Mouse (Mus musculus): ENCODE measurements around the gene 0610030E20Rik. TPM values are rescaled to one million over a fixed set of nuclear protein-coding genes. Genes with fewer than 3 reads are reported as not detected.

Gene 0610030E20Rik
- total and polyA plus RNA-seq, 2 experiments from 2014 or later: 12.3 to 15.2 TPM

DNA sequence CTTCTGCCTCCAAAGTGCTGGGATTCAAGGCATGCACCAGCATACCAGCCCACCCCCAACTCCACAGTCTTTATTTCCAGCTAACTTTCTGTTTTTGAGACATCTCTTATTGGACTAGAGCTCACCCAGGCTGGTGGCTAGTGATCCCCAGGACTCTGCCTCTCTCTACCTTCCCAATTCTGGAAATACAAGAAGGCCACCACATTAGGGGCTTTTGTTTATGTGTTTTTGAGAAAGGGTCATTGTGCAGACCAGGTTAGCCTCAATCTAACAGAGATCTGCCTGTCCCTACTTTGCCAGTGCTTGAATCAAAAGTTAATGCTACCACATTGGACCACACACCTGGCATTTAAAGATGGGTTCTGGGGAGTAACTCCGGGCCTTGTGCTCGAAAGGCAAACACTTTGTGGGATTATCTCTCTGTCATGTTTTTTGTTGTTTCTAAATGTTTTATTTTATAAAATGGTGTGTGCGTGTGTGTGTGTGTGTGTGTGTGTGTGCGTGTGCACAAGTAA, 20.4 kb downstream of the 0610030E20Rik start:
- WGBS: 77% methylated on average over 4 of the region's 4 CpGs
- no peaks in the 10 kb centered on the region for H3K27me3 ChIP-seq (ENCODE audit: insufficient read depth, low read length)
- no peak overlapping the region for H3K9ac ChIP-seq (replicated peaks; ENCODE audit: low read length)
- no peaks in the 10 kb centered on the region for H3K4me1 ChIP-seq (ENCODE audit: insufficient read depth, low read length)
- H3K27ac ChIP-seq: no peak overlapping the region
- ATAC-seq: no peak
- no peak overlapping the region for H3K4me3 ChIP-seq (ENCODE audit: low read length)
- DNase-seq (ENCODE audit: low spot score): no peak
- no peaks in the 10 kb centered on the region for H3K9me3 ChIP-seq (ENCODE audit: low read length)
- no peaks in the 10 kb centered on the region for H3K36me3 ChIP-seq (ENCODE audit: insufficient read depth, low read length)
- no peak for TF ChIP-seq CTCF (IDR thresholded peaks at IDR 0.05; ENCODE audit: low read depth)
- no peak overlapping the region for H3K4me2 ChIP-seq (ENCODE audit: low read depth, low read length)

- Histone ChIP-seq H3K9me3 (ENCODE audit: low read length) (no peaks in the 10 kb centered on the region), H3K4me2 (ENCODE audit: low read depth, low read length) (no peak overlapping the region), H3K4me3 (ENCODE audit: low read length) (no peak overlapping the region), H3K36me3 (ENCODE audit: insufficient read depth, low read length) (no peaks in the 10 kb centered on the region), H3K27ac (no peak overlapping the region), H3K27me3 (ENCODE audit: insufficient read depth, low read length) (no peaks in the 10 kb centered on the region), H3K4me1 (ENCODE audit: insufficient read depth, low read length) (no peaks in the 10 kb centered on the region), H3K9ac (replicated peaks; ENCODE audit: low read length) (no peak overlapping the region)
- peak; percentile 30; the same call in 1 of the 2 replicates for TF ChIP-seq CTCF (IDR thresholded peaks at IDR 0.05; ENCODE audit: low read depth)
- DNase-seq (ENCODE audit: low spot score) (no peak), ATAC-seq (no peak)
- WGBS: 86% methylated on average over 4 of the region's 4 CpGs
Observed at GRCm38 (mm10) chr6:72369557-72369956, 22.4 kb downstream of the 0610030E20Rik start.

- no peak overlapping the region for H3K4me2 ChIP-seq (ENCODE audit: low read depth, low read length)
- no peak overlapping the region for H3K4me3 ChIP-seq (ENCODE audit: low read length)
- no peaks in the 10 kb centered on the region for H3K4me1 ChIP-seq (ENCODE audit: insufficient read depth, low read length)
- no peak for ATAC-seq
- no peak for DNase-seq (ENCODE audit: low spot score)
- no peak for TF ChIP-seq CTCF (IDR thresholded peaks at IDR 0.05; ENCODE audit: low read depth)
- 81% methylated on average over 12 of the region's 12 CpGs for WGBS
- no peaks in the 10 kb centered on the region for H3K27me3 ChIP-seq (ENCODE audit: insufficient read depth, low read length)
- H3K9me3 ChIP-seq (ENCODE audit: low read length): no peaks in the 10 kb centered on the region
- H3K9ac ChIP-seq (replicated peaks; ENCODE audit: low read length): no peak overlapping the region
- H3K27ac ChIP-seq: no peak overlapping the region
- no peaks in the 10 kb centered on the region for H3K36me3 ChIP-seq (ENCODE audit: insufficient read depth, low read length)
Observed at GRCm38 (mm10) chr6:72370091-72370490, 23.0 kb downstream of the 0610030E20Rik start.

GRCm38 (mm10) chr6:72371147-72371546, 24.0 kb downstream of the 0610030E20Rik start:
- no peak overlapping the region for H3K4me2 ChIP-seq (ENCODE audit: low read depth, low read length)
- WGBS: 54% methylated on average over 5 of the region's 5 CpGs
- no peaks in the 10 kb centered on the region for H3K36me3 ChIP-seq (ENCODE audit: insufficient read depth, low read length)
- TF ChIP-seq CTCF (IDR thresholded peaks at IDR 0.05; ENCODE audit: low read depth): no peak
- H3K4me1 ChIP-seq (ENCODE audit: insufficient read depth, low read length): no peaks in the 10 kb centered on the region
- H3K27ac ChIP-seq: no peak overlapping the region
- no peaks in the 10 kb centered on the region for H3K27me3 ChIP-seq (ENCODE audit: insufficient read depth, low read length)
- H3K9ac ChIP-seq (replicated peaks; ENCODE audit: low read length): no peak overlapping the region
- DNase-seq (ENCODE audit: low spot score) (no peak), ATAC-seq (no peak)
- H3K9me3 ChIP-seq (ENCODE audit: low read length): no peaks in the 10 kb centered on the region
- no peak overlapping the region for H3K4me3 ChIP-seq (ENCODE audit: low read length)

GRCm38 (mm10) chr6:72371571-72371970, 24.5 kb downstream of the 0610030E20Rik start:
- TF ChIP-seq CTCF (IDR thresholded peaks at IDR 0.05; ENCODE audit: low read depth): no peak
- Histone ChIP-seq H3K36me3 (ENCODE audit: insufficient read depth, low read length) (no peaks in the 10 kb centered on the region), H3K9ac (replicated peaks; ENCODE audit: low read length) (no peak overlapping the region), H3K4me1 (ENCODE audit: insufficient read depth, low read length) (no peaks in the 10 kb centered on the region), H3K9me3 (ENCODE audit: low read length) (no peaks in the 10 kb centered on the region), H3K27me3 (ENCODE audit: insufficient read depth, low read length) (no peaks in the 10 kb centered on the region), H3K4me2 (ENCODE audit: low read depth, low read length) (no peak overlapping the region), H3K27ac (no peak overlapping the region), H3K4me3 (ENCODE audit: low read length) (no peak overlapping the region)
- WGBS: 22% methylated on average over 1 of the region's 1 CpGs
- ATAC-seq (no peak), DNase-seq (ENCODE audit: low spot score) (no peak)

DNA sequence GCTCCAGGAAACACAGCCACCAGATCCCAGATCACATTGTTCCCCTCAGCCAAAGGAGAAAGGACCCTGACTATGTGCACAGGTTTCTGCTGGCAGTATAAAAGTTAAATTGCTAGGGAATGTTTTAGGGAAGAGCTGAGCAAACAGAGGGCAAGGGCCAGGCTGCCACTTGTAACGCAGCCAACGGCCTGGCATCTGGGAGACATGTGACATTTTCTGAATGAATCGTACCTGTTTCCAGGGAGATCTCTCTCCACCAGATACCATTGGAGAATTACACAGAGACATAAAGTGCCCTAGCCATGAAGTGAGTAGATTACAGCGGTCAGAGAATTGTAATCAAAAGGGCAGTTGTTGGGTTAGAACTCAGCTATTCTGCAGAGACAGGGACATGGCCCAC, 26.1 kb downstream of the 0610030E20Rik start:
- H3K4me2 ChIP-seq (ENCODE audit: low read depth, low read length): no peak overlapping the region

DNA sequence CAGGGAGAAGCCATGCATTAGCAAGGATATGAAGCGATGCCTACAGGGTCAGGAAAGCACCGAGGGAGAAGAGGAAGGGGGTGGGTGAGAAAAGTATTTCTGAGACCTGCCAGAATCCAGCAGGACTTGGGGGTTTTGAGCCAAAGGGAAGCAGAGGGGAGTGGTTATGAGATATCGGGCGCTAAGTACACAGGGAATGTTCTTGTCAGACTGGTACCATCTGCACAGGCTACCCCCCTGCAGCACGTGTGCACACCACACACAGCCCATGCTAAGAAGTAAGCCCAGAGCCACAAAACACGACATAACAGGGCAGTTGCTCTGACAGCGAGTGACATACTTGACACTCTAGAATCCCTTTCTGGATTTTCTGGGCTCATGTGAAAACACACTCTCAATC, 27.1 kb downstream of the 0610030E20Rik start:
- no peaks in the 10 kb centered on the region for H3K36me3 ChIP-seq (ENCODE audit: insufficient read depth, low read length)
- no peak overlapping the region for H3K4me3 ChIP-seq (ENCODE audit: low read length)
- no peaks in the 10 kb centered on the region for H3K9me3 ChIP-seq (ENCODE audit: low read length)
- ATAC-seq (no peak), DNase-seq (ENCODE audit: low spot score) (no peak)
- H3K4me1 ChIP-seq (ENCODE audit: insufficient read depth, low read length): no peaks in the 10 kb centered on the region
- no peak for TF ChIP-seq CTCF (IDR thresholded peaks at IDR 0.05; ENCODE audit: low read depth)
- no peaks in the 10 kb centered on the region for H3K27me3 ChIP-seq (ENCODE audit: insufficient read depth, low read length)
- H3K9ac ChIP-seq (replicated peaks; ENCODE audit: low read length): no peak overlapping the region
- no peak overlapping the region for H3K27ac ChIP-seq
- H3K4me2 ChIP-seq (ENCODE audit: low read depth, low read length): no peak overlapping the region
- WGBS: 63% methylated on average over 7 of the region's 7 CpGs

More for the DNA sequence above, 26.1 kb downstream of the 0610030E20Rik start:
- Histone ChIP-seq H3K4me3 (ENCODE audit: low read length) (no peak overlapping the region), H3K9me3 (ENCODE audit: low read length) (no peaks in the 10 kb centered on the region), H3K27ac (no peak overlapping the region), H3K27me3 (ENCODE audit: insufficient read depth, low read length) (no peaks in the 10 kb centered on the region), H3K36me3 (ENCODE audit: insufficient read depth, low read length) (no peaks in the 10 kb centered on the region), H3K9ac (replicated peaks; ENCODE audit: low read length) (no peak overlapping the region), H3K4me1 (ENCODE audit: insufficient read depth, low read length) (no peaks in the 10 kb centered on the region)
- ATAC-seq (no peak), DNase-seq (ENCODE audit: low spot score) (no peak)
- WGBS: 67% methylated on average over 4 of the region's 4 CpGs
- TF ChIP-seq CTCF (IDR thresholded peaks at IDR 0.05; ENCODE audit: low read depth): no peak

All from hindbrain, postnatal 0 days (tissue).